Mouse (Mus musculus) C2C12 (cell line): ENCODE data around the gene Oas1h.

Experiments used
- CEBPB ChIP-seq: IDR thresholded peaks from one replicate; pipeline ENCODE4 v1.6.1; 2011; ENCODE audit warnings: low read depth, mild to moderate bottlenecking, control low read depth, moderate library complexity
- CTCF ChIP-seq: IDR thresholded peaks from one replicate; pipeline ENCODE4 v1.5.1; 2011; ENCODE audit not compliant: control insufficient read depth, insufficient read depth, insufficient read length
- MAX ChIP-seq: IDR thresholded peaks from one replicate; pipeline ENCODE4 v1.6.1; 2011; ENCODE audit warnings: mild to moderate bottlenecking, control low read depth
- MYOD1 ChIP-seq: IDR thresholded peaks from one replicate; pipeline ENCODE4 v1.6.1; 2011; ENCODE audit warnings: low read depth; ENCODE audit not compliant: control insufficient read depth, insufficient read length
- MYOG ChIP-seq: IDR thresholded peaks from one replicate; pipeline ENCODE4 v1.6.1; 2011; ENCODE audit not compliant: control insufficient read depth, insufficient read length; ENCODE audit errors: extremely low read depth
- USF1 ChIP-seq: IDR thresholded peaks from one replicate; pipeline ENCODE4 v1.6.1; 2011; ENCODE audit warnings: low read depth, mild to moderate bottlenecking, control low read depth, moderate library complexity

GRCm38 (mm10) chr5:120890991-120891390, 29.8 kb downstream of the Oas1h start:
- TF ChIP-seq CTCF, result no peak
- no peak for TF ChIP-seq MYOG
- TF ChIP-seq CEBPB, result no peak
- TF ChIP-seq MAX, result no peak
- TF ChIP-seq MYOD1, result no peak
- TF ChIP-seq USF1, result no peak
